Mouse (Mus musculus): ENCODE results near the gene 4930583I09Rik. TPM values are rescaled to one million over a fixed set of nuclear protein-coding genes. Genes with fewer than 3 reads are reported as not detected.

4930583I09Rik gene
- polyA plus RNA-seq, 1 experiment from 2014 or later, result not detected

- Histone ChIP-seq H3K4me1 (ENCODE audit: control insufficient read depth in 2 of 2, insufficient read depth in 2 of 2, low read length in 2 of 2) (peaks cover 0 to 13% of the 10 kb centered on the region in 2 experiments; a peak in 2 of 4 replicates), H3K9me3 (ENCODE audit: control insufficient read depth, low read length) (no peaks in the 10 kb centered on the region), H3K27me3 (ENCODE audit: control insufficient read depth, insufficient read depth, low read length) (no peaks in the 10 kb centered on the region), H3K4me2 (ENCODE audit: low read length) (no peak overlapping the region), H3K36me3 (ENCODE audit: control insufficient read depth, insufficient read depth, low read length) (no peaks in the 10 kb centered on the region), H3K4me3 (ENCODE audit: control insufficient read depth in 1 of 2, insufficient read depth in 1 of 2, low read depth in 1 of 2, low read length in 2 of 2) (no peak overlapping the region), H3K27ac (replicated peaks in 1 of 2; ENCODE audit: control insufficient read depth in 1 of 2, insufficient read depth in 1 of 2, low read depth in 2 of 2, low read length in 2 of 2) (no peak overlapping the region), H3K9ac (ENCODE audit: low read length) (no peak overlapping the region)
- 39% methylated on average over 5 of the region's 5 CpGs for WGBS
- no peak for ATAC-seq (ENCODE audit: insufficient number of reproducible peaks, insufficient read depth, low FRiP score, low read depth)
Observed at GRCm38 (mm10) chr17:64792623-64793022, 43.2 kb downstream of the 4930583I09Rik start.

GRCm38 (mm10) chr17:64792076-64792475 is 43.8 kb downstream of the 4930583I09Rik start:
- Histone ChIP-seq H3K36me3 (ENCODE audit: control insufficient read depth, insufficient read depth, low read length) (no peaks in the 10 kb centered on the region), H3K9ac (ENCODE audit: low read length) (no peak overlapping the region), H3K4me3 (ENCODE audit: control insufficient read depth in 1 of 2, insufficient read depth in 1 of 2, low read depth in 1 of 2, low read length in 2 of 2) (no peak overlapping the region), H3K4me1 (ENCODE audit: control insufficient read depth in 2 of 2, insufficient read depth in 2 of 2, low read length in 2 of 2) (peaks cover 0 to 13% of the 10 kb centered on the region in 2 experiments; a peak in 2 of 4 replicates), H3K4me2 (ENCODE audit: low read length) (no peak overlapping the region), H3K27me3 (ENCODE audit: control insufficient read depth, insufficient read depth, low read length) (no peaks in the 10 kb centered on the region), H3K27ac (replicated peaks in 1 of 2; ENCODE audit: control insufficient read depth in 1 of 2, insufficient read depth in 1 of 2, low read depth in 2 of 2, low read length in 2 of 2) (no peak overlapping the region), H3K9me3 (ENCODE audit: control insufficient read depth, low read length) (no peaks in the 10 kb centered on the region)
- WGBS, result 83% methylated on average over 3 of the region's 3 CpGs
- ATAC-seq (ENCODE audit: insufficient number of reproducible peaks, insufficient read depth, low FRiP score, low read depth), result no peak

GRCm38 (mm10) chr17:64789175-64789574 is 46.7 kb downstream of the 4930583I09Rik start:
- ATAC-seq (ENCODE audit: insufficient number of reproducible peaks, insufficient read depth, low FRiP score, low read depth), result 0 out of 2 replicates have a peak, but pooled peaks have one; percentile 43
- 19% methylated on average over 3 of the region's 3 CpGs for WGBS
- peaks cover 0 to 13% of the 10 kb centered on the region in 2 experiments; a peak in 2 of 4 replicates for H3K4me1 ChIP-seq (ENCODE audit: control insufficient read depth in 2 of 2, insufficient read depth in 2 of 2, low read length in 2 of 2)

GRCm38 (mm10) chr17:64788301-64788700 is 47.6 kb downstream of the 4930583I09Rik start:
- Histone ChIP-seq H3K9me3 (ENCODE audit: control insufficient read depth, low read length) (no peaks in the 10 kb centered on the region), H3K4me1 (ENCODE audit: control insufficient read depth in 2 of 2, insufficient read depth in 2 of 2, low read length in 2 of 2) (peaks cover 0 to 13% of the 10 kb centered on the region in 2 experiments; a peak in 2 of 4 replicates), H3K9ac (ENCODE audit: low read length) (no peak overlapping the region), H3K4me3 (ENCODE audit: control insufficient read depth in 1 of 2, insufficient read depth in 1 of 2, low read depth in 1 of 2, low read length in 2 of 2) (no peak overlapping the region), H3K27me3 (ENCODE audit: control insufficient read depth, insufficient read depth, low read length) (no peaks in the 10 kb centered on the region), H3K27ac (replicated peaks in 1 of 2; ENCODE audit: control insufficient read depth in 1 of 2, insufficient read depth in 1 of 2, low read depth in 2 of 2, low read length in 2 of 2) (no peak overlapping the region), H3K36me3 (ENCODE audit: control insufficient read depth, insufficient read depth, low read length) (no peaks in the 10 kb centered on the region), H3K4me2 (ENCODE audit: low read length) (no peak overlapping the region)
- ATAC-seq (ENCODE audit: insufficient number of reproducible peaks, insufficient read depth, low FRiP score, low read depth), result no peak
- WGBS, result 80% methylated on average over 13 of the region's 13 CpGs

More at GRCm38 (mm10) chr17:64789175-64789574, 46.7 kb downstream of the 4930583I09Rik start:
- H3K4me3 ChIP-seq (ENCODE audit: control insufficient read depth in 1 of 2, insufficient read depth in 1 of 2, low read depth in 1 of 2, low read length in 2 of 2), result no peak overlapping the region
- H3K36me3 ChIP-seq (ENCODE audit: control insufficient read depth, insufficient read depth, low read length), result no peaks in the 10 kb centered on the region
- no peaks in the 10 kb centered on the region for H3K27me3 ChIP-seq (ENCODE audit: control insufficient read depth, insufficient read depth, low read length)
- H3K9ac ChIP-seq (ENCODE audit: low read length), result no peak overlapping the region
- H3K9me3 ChIP-seq (ENCODE audit: control insufficient read depth, low read length), result no peaks in the 10 kb centered on the region
- H3K4me2 ChIP-seq (ENCODE audit: low read length), result no peak overlapping the region
- H3K27ac ChIP-seq (replicated peaks in 1 of 2; ENCODE audit: control insufficient read depth in 1 of 2, insufficient read depth in 1 of 2, low read depth in 2 of 2, low read length in 2 of 2), result no peak overlapping the region

- no peaks in the 10 kb centered on the region for H3K27me3 ChIP-seq (ENCODE audit: control insufficient read depth, insufficient read depth, low read length)
- no peaks in the 10 kb centered on the region for H3K36me3 ChIP-seq (ENCODE audit: control insufficient read depth, insufficient read depth, low read length)
- peaks cover 0 to 13% of the 10 kb centered on the region in 2 experiments; a peak in 2 of 4 replicates for H3K4me1 ChIP-seq (ENCODE audit: control insufficient read depth in 2 of 2, insufficient read depth in 2 of 2, low read length in 2 of 2)
- no peak overlapping the region for H3K9ac ChIP-seq (ENCODE audit: low read length)
- no peak overlapping the region for H3K4me2 ChIP-seq (ENCODE audit: low read length)
- no peak for ATAC-seq (ENCODE audit: insufficient number of reproducible peaks, insufficient read depth, low FRiP score, low read depth)
- no peak overlapping the region for H3K27ac ChIP-seq (replicated peaks in 1 of 2; ENCODE audit: control insufficient read depth in 1 of 2, insufficient read depth in 1 of 2, low read depth in 2 of 2, low read length in 2 of 2)
- WGBS, result 29% methylated on average over 1 of the region's 1 CpGs
- H3K4me3 ChIP-seq (ENCODE audit: control insufficient read depth in 1 of 2, insufficient read depth in 1 of 2, low read depth in 1 of 2, low read length in 2 of 2), result no peak overlapping the region
- H3K9me3 ChIP-seq (ENCODE audit: control insufficient read depth, low read length), result no peaks in the 10 kb centered on the region
Observed at GRCm38 (mm10) chr17:64785961-64786360, 49.9 kb downstream of the 4930583I09Rik start.

Other genes starting within 250 kb of the 4930583I09Rik start
- 3.7 and 5.7 TPM in 2 replicates for gene Man2a1, start 235.3 kb downstream of the 4930583I09Rik start, polyA plus RNA-seq (2014; fragmentation: Nextera tagmentation; extraction: Ambion mirVana)

Measured in heart, embryonic 14.5 days (tissue).